In the genomic region with DNA sequence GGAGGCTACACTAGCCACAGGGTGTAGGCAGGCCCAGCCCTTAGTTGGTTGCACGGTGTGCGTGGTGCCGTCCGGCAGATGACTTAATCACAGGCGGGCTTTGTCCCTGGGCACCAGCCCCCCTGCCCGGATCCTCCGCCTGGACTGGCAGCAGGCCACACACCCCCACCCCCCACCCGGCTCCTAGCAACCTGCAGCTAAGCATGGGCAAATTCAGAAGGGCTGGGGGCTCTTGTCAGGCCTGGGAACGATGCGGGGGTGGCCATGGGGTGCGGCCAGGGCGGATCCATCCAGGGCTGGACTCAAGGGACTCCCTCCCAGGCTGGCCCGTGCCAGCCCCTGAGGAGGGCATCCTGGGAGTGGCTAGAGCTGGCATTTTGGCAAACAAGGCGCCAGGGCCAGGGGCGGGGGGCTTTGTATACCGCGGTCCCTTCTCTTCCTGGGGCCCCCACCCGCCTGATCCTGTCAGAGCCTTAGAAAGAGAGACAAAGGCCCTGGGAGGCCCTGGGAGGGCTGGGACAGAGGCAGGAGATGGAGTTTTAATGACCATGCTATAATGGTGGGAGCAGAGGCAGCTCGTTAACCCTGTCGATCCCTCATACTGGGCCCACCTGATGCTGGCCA, we compare ENCODE assay signal across 8 mouse cellular contexts. TPM values are rescaled to one million over a fixed set of nuclear protein-coding genes. Genes with fewer than 3 reads are reported as not detected.
DNase-seq lines count a peak whose midpoint lies in the region; ATAC-seq lines count a peak whose summit lies in the region.

No protein-coding gene starts in this region.

- H3K27me3 ChIP-seq in embryonic facial prominence, embryonic 14.5 days (replicated peaks; ENCODE audit: control insufficient read depth, insufficient read depth, low read length) = no peaks in the 10 kb centered on the region
- H3K27me3 ChIP-seq in hindbrain, embryonic 11.5 days (ENCODE audit: control insufficient read depth, insufficient read depth, low read length) = peaks cover 2% of the 10 kb centered on the region; the same call in 1 of the 2 replicates

- no peaks in the 10 kb centered on the region for H3K9me3 ChIP-seq in embryonic facial prominence, embryonic 14.5 days (ENCODE audit: control insufficient read depth, low read length)
- H3K9me3 ChIP-seq in hindbrain, embryonic 11.5 days (ENCODE audit: control insufficient read depth, low read length) = no peaks in the 10 kb centered on the region

- H3K27ac ChIP-seq in embryonic facial prominence, embryonic 14.5 days (replicated peaks; ENCODE audit: low read depth, low read length) = 0 out of 2 replicates have a peak overlapping the region, but pooled peaks have one; percentile 8
- H3K27ac ChIP-seq in hindbrain, embryonic 11.5 days (ENCODE audit: low read depth, low read length) = peak overlapping the region; percentile 85

- H3K36me3 ChIP-seq in embryonic facial prominence, embryonic 14.5 days (ENCODE audit: control insufficient read depth, insufficient read depth, low read length) = no peaks in the 10 kb centered on the region
- no peaks in the 10 kb centered on the region for H3K36me3 ChIP-seq in hindbrain, embryonic 11.5 days (ENCODE audit: control insufficient read depth, insufficient read depth, low read length)

- H3K4me1 ChIP-seq in embryonic facial prominence, embryonic 14.5 days (ENCODE audit: control insufficient read depth, insufficient read depth, low read length) = peaks cover 35% of the 10 kb centered on the region
- peaks cover 24% of the 10 kb centered on the region for H3K4me1 ChIP-seq in hindbrain, embryonic 11.5 days (replicated peaks; ENCODE audit: control insufficient read depth, insufficient read depth, low read length)

- peak overlapping the region; percentile 6; the same call in 1 of the 2 replicates for H3K4me2 ChIP-seq in embryonic facial prominence, embryonic 14.5 days (ENCODE audit: low read depth, low read length)
- peak overlapping the region; percentile 25 for H3K4me2 ChIP-seq in hindbrain, embryonic 11.5 days (replicated peaks; ENCODE audit: low read depth, low read length)

- no peak overlapping the region for H3K9ac ChIP-seq in embryonic facial prominence, embryonic 14.5 days (ENCODE audit: low read depth, low read length)
- H3K9ac ChIP-seq in hindbrain, embryonic 11.5 days (ENCODE audit: low read depth, low read length) = peak overlapping the region; percentile 40

- ATAC-seq in embryonic facial prominence, embryonic 14.5 days (ENCODE audit: low read depth) = 0 out of 2 replicates have a peak, but pooled peaks have one; percentile 31
- ATAC-seq in hindbrain, embryonic 11.5 days (ENCODE audit: low FRiP score) = peak; percentile 87

- 53% methylated on average over 18 of the region's 20 CpGs for WGBS in embryonic facial prominence, embryonic 14.5 days
- whole genome bisulfite sequencing in hindbrain, embryonic 11.5 days = 24% methylated on average over 20 of the region's 20 CpGs

- peak; percentile 34 for DNase-seq in gastrocnemius, postnatal 25 days
- no peak for DNase-seq in gastrocnemius, adult 8-10 months (ENCODE audit: low spot score in 2 of 2)
- no peak for DNase-seq in embryonic facial prominence, embryonic 14.5 days (ENCODE audit: low spot score)
- peak; percentile 74 for DNase-seq in hindbrain, embryonic 11.5 days (ENCODE audit: low spot score)
- peak; percentile 63 for DNase-seq in mesoderm, embryonic 11.5 days (ENCODE audit: low read depth, low spot score)
- DNase-seq in testis, postnatal 14 days (ENCODE audit: low spot score) = no peak
- no peak for DNase-seq in frontal cortex, postnatal 14 days (ENCODE audit: low spot score in 2 of 2)
- no peak for DNase-seq in cerebellum, adult 11-12 months

- H3K4me3 ChIP-seq in embryonic facial prominence, embryonic 14.5 days (ENCODE audit: low read depth, low read length) = no peak overlapping the region
- H3K4me3 ChIP-seq in hindbrain, embryonic 11.5 days (ENCODE audit: low read depth, low read length) = no peak overlapping the region

RNA-seq across cellular contexts. Expression of a gene that starts 31.1 kb away (rescaled TPM):
- 1 to 10 TPM; 8.0 to 8.2 TPM for total RNA-seq in gastrocnemius, postnatal 25 days (2021)
- total RNA-seq in gastrocnemius, adult 8-10 months (2022) = 10 to 100 TPM in 2 of 4 experiments, 1 to 10 TPM in 2; 9.2 to 11.3 (median 10.1) TPM
- 47.6 and 47.7 TPM in 2 replicates for polyA plus RNA-seq in embryonic facial prominence, embryonic 14.5 days (2014; fragmentation: Nextera tagmentation; extraction: Ambion mirVana)
- polyA plus RNA-seq in hindbrain, embryonic 11.5 days (2014; fragmentation: Nextera tagmentation; extraction: Ambion mirVana) = 37.2 and 39.0 TPM in 2 replicates

RNA-seq across cellular contexts. Expression of a gene that starts 31.4 kb away (rescaled TPM):
- 1 to 10 TPM; 1.7 to 2.5 TPM for total RNA-seq in gastrocnemius, postnatal 25 days (2021)
- total RNA-seq in gastrocnemius, adult 8-10 months (2022) = 1 to 10 TPM in 3 of 4 experiments, under 1 TPM in 1; 0.88 to 1.8 (median 1.2) TPM
- 127 and 153 TPM in 2 replicates for polyA plus RNA-seq in embryonic facial prominence, embryonic 14.5 days (2014; fragmentation: Nextera tagmentation; extraction: Ambion mirVana)
- 232 and 255 TPM in 2 replicates for polyA plus RNA-seq in hindbrain, embryonic 11.5 days (2014; fragmentation: Nextera tagmentation; extraction: Ambion mirVana)

RNA-seq across cellular contexts. Expression of a gene that starts 32.1 kb away (rescaled TPM):
- 1 to 10 TPM; 2.1 to 3.8 TPM for total RNA-seq in gastrocnemius, postnatal 25 days (2021)
- total RNA-seq in gastrocnemius, adult 8-10 months (2022) = 1 to 10 TPM; 1.6 to 4.7 (median 1.9) TPM
- 23.1 and 26.0 TPM in 2 replicates for polyA plus RNA-seq in embryonic facial prominence, embryonic 14.5 days (2014; fragmentation: Nextera tagmentation; extraction: Ambion mirVana)
- 50.9 and 56.4 TPM in 2 replicates for polyA plus RNA-seq in hindbrain, embryonic 11.5 days (2014; fragmentation: Nextera tagmentation; extraction: Ambion mirVana)

RNA-seq across cellular contexts. Expression of a gene that starts 37.0 kb away (rescaled TPM):
- total RNA-seq in gastrocnemius, postnatal 25 days (2021) = 1 to 10 TPM; 7.3 to 8.2 TPM
- 1 to 10 TPM; 5.8 to 6.4 (median 6.0) TPM for total RNA-seq in gastrocnemius, adult 8-10 months (2022)
- polyA plus RNA-seq in embryonic facial prominence, embryonic 14.5 days (2014; fragmentation: Nextera tagmentation; extraction: Ambion mirVana) = 188 and 196 TPM in 2 replicates
- 257 and 262 TPM in 2 replicates for polyA plus RNA-seq in hindbrain, embryonic 11.5 days (2014; fragmentation: Nextera tagmentation; extraction: Ambion mirVana)

RNA-seq across cellular contexts. Expression of a gene that starts 59.6 kb away (rescaled TPM):
- under 1 TPM; 0.51 to 0.88 TPM for total RNA-seq in gastrocnemius, postnatal 25 days (2021)
- under 1 TPM in 3 of 4 experiments, not detected in 1; 0.27 to 0.46 (median 0.46) TPM for total RNA-seq in gastrocnemius, adult 8-10 months (2022)
- polyA plus RNA-seq in embryonic facial prominence, embryonic 14.5 days (2014; fragmentation: Nextera tagmentation; extraction: Ambion mirVana) = 0.54 and 0.60 TPM in 2 replicates
- 0.66 and 0.94 TPM in 2 replicates for polyA plus RNA-seq in hindbrain, embryonic 11.5 days (2014; fragmentation: Nextera tagmentation; extraction: Ambion mirVana)

Comparison
In these comparisons a context has a peak if more than half of its experiments do, and no peak if none do; other contexts are left out.
1. DNase-seq: peak in gastrocnemius, postnatal 25 days (single experiment), hindbrain, embryonic 11.5 days (single experiment) and mesoderm, embryonic 11.5 days (single experiment); none in gastrocnemius, adult 8-10 months (0 of 2), embryonic facial prominence, embryonic 14.5 days (single experiment), testis, postnatal 14 days (single experiment), frontal cortex, postnatal 14 days (0 of 2) and cerebellum, adult 11-12 months (single experiment).